Mouse (Mus musculus) limb, embryonic 14.5 days (tissue): ENCODE results near the gene Zmynd8. TPM values are rescaled to one million over a fixed set of nuclear protein-coding genes. Genes with fewer than 3 reads are reported as not detected.

Experiments used
- ATAC-seq: fragments of 200-750 bp; cut with Nextera tagmentation; 2 replicates; pipeline ENCODE4 v1.8.0; 2017; ENCODE audit warnings: low read depth, moderate number of reproducible peaks, moderate TSS enrichment; ENCODE audit not compliant: low FRiP score
- DNase-seq: peaks from one replicate; pipeline ENCODE4 v3.0.0-alpha.2; 2015; ENCODE audit warnings: low spot score
- H3K27ac ChIP-seq: fragments of 300-500 bp; sonication (generic); replicated peaks from 2 replicates; pipeline ENCODE4 v1.5.1; 2014; ENCODE audit warnings: low read depth, mild to moderate bottlenecking, low read length, moderate library complexity, mixed read lengths
- H3K27me3 ChIP-seq: fragments of 300-500 bp; sonication (generic); 2 replicates; pipeline ENCODE4 v1.6.1; 2014; ENCODE audit warnings: low read length, mixed read lengths; ENCODE audit not compliant: control insufficient read depth, insufficient read depth
- H3K36me3 ChIP-seq: fragments of 300-500 bp; sonication (generic); 2 replicates; pipeline ENCODE4 v1.6.1; 2014; ENCODE audit warnings: mild to moderate bottlenecking, low read length, moderate library complexity, mixed read lengths; ENCODE audit not compliant: control insufficient read depth, insufficient read depth
- H3K4me1 ChIP-seq: fragments of 300-500 bp; sonication (generic); 2 replicates; pipeline ENCODE4 v1.6.1; 2014; ENCODE audit warnings: antibody characterized with exemption, low read length, mixed read lengths; ENCODE audit not compliant: control insufficient read depth, insufficient read depth
- H3K4me2 ChIP-seq: fragments of 300-500 bp; sonication (generic); replicated peaks from 2 replicates; pipeline ENCODE4 v1.6.1; 2014; ENCODE audit warnings: low read depth, mild to moderate bottlenecking, low read length, moderate library complexity; ENCODE audit not compliant: severe bottlenecking
- H3K4me3 ChIP-seq: fragments of 300-500 bp; sonication (generic); replicated peaks from 2 replicates; pipeline ENCODE4 v1.5.1; 2014; ENCODE audit warnings: low read length
- H3K9ac ChIP-seq: fragments of 300-500 bp; sonication (generic); 2 replicates; pipeline ENCODE4 v1.6.1; 2014; ENCODE audit warnings: mild to moderate bottlenecking, low read depth, low read length, moderate library complexity; ENCODE audit not compliant: severe bottlenecking
- H3K9me3 ChIP-seq: fragments of 300-500 bp; sonication (generic); 2 replicates; pipeline ENCODE4 v1.6.1; 2016; ENCODE audit warnings: low read length; ENCODE audit not compliant: control insufficient read depth
- POLR2A ChIP-seq: fragments of 200-500 bp; IDR thresholded peaks from 2 replicates; pipeline ENCODE4 v1.8.0; 2012; ENCODE audit warnings: inconsistent platforms, mild to moderate bottlenecking, moderate library complexity, borderline replicate concordance; ENCODE audit not compliant: insufficient read depth, insufficient read length; ENCODE audit errors: extremely low read depth
- WGBS: fragments of 180-500 bp; shearing (Covaris S2); extraction: QIAGEN DNeasy Blood & Tissue Kit; methylation state at CpG from one replicate; pipeline ENCODE4 v1.1.7; 2014; 5-methylcytosine and 5-hydroxymethylcytosine counted together
- microRNA-seq: library from miRNA; unstranded; fragments of <30 nt; microRNA quantifications from one replicate; pipeline ENCODE4, GENCODE M21; 2016
- polyA plus RNA-seq, 2 experiments: library from polyadenylated mRNA; depleted of rRNA in 1 of 2; stranded (reverse) in 1 of 2; unstranded in 1 of 2; fragments of >200 nt; fragmentation: Nextera tagmentation in 1 of 2; extraction: Ambion mirVana in 1 of 2; gene quantifications; 2 replicates each; pipeline versions ENCODE4 v1.2.1 to v1.2.3; 2012 to 2014

The Zmynd8 gene
- polyA plus RNA-seq, 2 experiments: 30.2 to 49.5 TPM

DNA sequence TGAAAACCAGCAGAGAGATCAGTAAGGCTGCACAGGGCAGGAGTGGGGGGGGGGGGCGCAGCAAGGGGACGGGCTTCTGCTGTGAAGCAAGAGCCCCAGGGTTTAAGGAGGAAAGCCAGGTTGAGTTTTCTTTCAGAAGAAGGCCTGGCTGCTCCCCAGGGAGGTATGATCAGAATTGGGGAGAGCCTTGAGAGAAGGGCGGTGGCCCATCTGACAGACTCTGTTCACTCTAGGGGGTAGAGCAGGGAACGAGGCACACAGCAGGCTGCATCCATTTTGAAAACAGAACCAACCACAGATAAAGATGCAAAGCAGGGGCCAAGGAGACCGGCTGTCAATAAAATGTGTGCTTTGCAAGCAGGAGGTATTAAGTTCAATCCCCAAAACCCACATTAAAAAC is 158.4 kb downstream of the Zmynd8 start:
- DNase-seq (no peak), ATAC-seq (no peak)
- no peak for TF ChIP-seq POLR2A
- peaks cover 15% of the 10 kb centered on the region for H3K4me1 ChIP-seq
- H3K4me3 ChIP-seq: no peak overlapping the region
- no peak overlapping the region for H3K27ac ChIP-seq
- H3K9ac ChIP-seq: no peak overlapping the region
- no peaks in the 10 kb centered on the region for H3K36me3 ChIP-seq
- no peak overlapping the region for H3K4me2 ChIP-seq
- 46% methylated on average over 4 of the region's 5 CpGs for WGBS
- 0 out of 2 replicates have a peak, but pooled peaks cover 7% of the 10 kb centered on the region for H3K27me3 ChIP-seq
- no peaks in the 10 kb centered on the region for H3K9me3 ChIP-seq

DNA sequence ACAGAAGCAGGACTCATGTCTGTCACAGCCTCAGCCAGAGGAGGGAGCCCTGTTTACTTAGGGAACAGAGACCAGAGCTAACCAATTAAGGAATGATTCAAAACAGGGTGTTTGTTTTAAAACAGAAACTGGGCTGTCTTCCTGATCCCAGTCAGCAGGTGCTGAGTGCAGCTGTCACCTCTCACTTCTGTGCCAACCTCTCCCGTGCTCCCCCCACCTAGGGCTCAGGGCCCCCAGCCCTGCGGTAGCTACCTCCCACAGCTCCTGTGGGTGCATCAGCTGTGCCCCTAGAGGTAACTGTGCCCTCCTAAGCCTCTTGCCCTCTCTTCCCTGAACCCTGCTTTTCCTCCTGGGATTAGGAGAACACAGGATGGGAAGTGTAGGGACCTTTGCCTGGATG is 162.5 kb downstream of the Zmynd8 start:
- Histone ChIP-seq H3K27ac (no peak overlapping the region), H3K36me3 (no peaks in the 10 kb centered on the region), H3K9ac (no peak overlapping the region), H3K4me1 (peaks cover 17% of the 10 kb centered on the region), H3K4me2 (no peak overlapping the region), H3K27me3 (no peaks in the 10 kb centered on the region), H3K9me3 (no peaks in the 10 kb centered on the region), H3K4me3 (no peak overlapping the region)
- no peak for TF ChIP-seq POLR2A
- no peak for ATAC-seq
- 52% methylated on average over 2 of the region's 2 CpGs for WGBS
- no peak for DNase-seq

Small RNAs within 50 kb of the gene (microRNA-seq; reads per million reads assigned to microRNA genes)
- not detected for gene Gm22692

Other genes with a start within 250 kb of the Zmynd8 start
- gene Ncoa3, start 93.6 kb upstream of the Zmynd8 start, polyA plus RNA-seq (2012; rRNA removed): 25.5 and 34.7 TPM in 2 replicates
- 17.8 and 20.0 TPM in 2 replicates for gene Ncoa3, start 93.6 kb upstream of the Zmynd8 start, polyA plus RNA-seq (2014; fragmentation: Nextera tagmentation; extraction: Ambion mirVana)